Mouse (Mus musculus) forebrain, embryonic 11.5 days (tissue): ENCODE measurements at regions not wholly inside any gene's neighbourhood (a gene's known extent, or its start where the extent isn't known, plus 50 kb on each side); places are given as distances from the start of the nearest gene placed in this dataset.
"Not testable (repeated sequence)": the region's sequence is repeated elsewhere in the genome, so short reads cannot be mapped to it uniquely, and the experiment has no call there.

Source experiments
- ATAC-seq: fragments of 200-750 bp; cut with Nextera tagmentation; replicated peaks from 2 replicates; pipeline ENCODE4 v1.8.0; 2017; ENCODE audit warnings: moderate TSS enrichment; ENCODE audit not compliant: low FRiP score
- DNase-seq: peaks from one replicate; pipeline ENCODE4 v3.0.0-alpha.2; 2017; ENCODE audit warnings: low spot score
- H3K27ac ChIP-seq: fragments of 300-500 bp; sonication (generic); 2 replicates; pipeline ENCODE4 v1.5.1; 2014; ENCODE audit warnings: low read depth, low read length
- H3K27me3 ChIP-seq: fragments of 300-500 bp; sonication (generic); 2 replicates; pipeline ENCODE4 v1.6.1; 2014; ENCODE audit warnings: mild to moderate bottlenecking, low read length, mixed read lengths; ENCODE audit not compliant: control insufficient read depth, insufficient read depth
- H3K36me3 ChIP-seq: fragments of 300-500 bp; sonication (generic); 2 replicates; pipeline ENCODE4 v1.6.1; 2014; ENCODE audit warnings: mild to moderate bottlenecking, low read length, moderate library complexity, mixed read lengths; ENCODE audit not compliant: control insufficient read depth, insufficient read depth
- H3K4me1 ChIP-seq: fragments of 300-500 bp; sonication (generic); replicated peaks from 2 replicates; pipeline ENCODE4 v1.6.1; 2014; ENCODE audit warnings: low read length, mixed read lengths; ENCODE audit not compliant: control insufficient read depth, insufficient read depth
- H3K4me2 ChIP-seq: fragments of 300-500 bp; sonication (generic); 2 replicates; pipeline ENCODE4 v1.6.1; 2014; ENCODE audit warnings: low read depth, mild to moderate bottlenecking, low read length, moderate library complexity, mixed read lengths; ENCODE audit not compliant: severe bottlenecking
- H3K4me3 ChIP-seq: fragments of 300-500 bp; sonication (generic); 2 replicates; pipeline ENCODE4 v1.5.1; 2014; ENCODE audit warnings: low read depth, low read length
- H3K9ac ChIP-seq: fragments of 300-500 bp; sonication (generic); 2 replicates; pipeline ENCODE4 v1.6.1; 2014; ENCODE audit warnings: low read length
- H3K9me3 ChIP-seq: fragments of 300-500 bp; sonication (generic); 2 replicates; pipeline ENCODE4 v1.6.1; 2016; ENCODE audit warnings: low read length, mixed read lengths; ENCODE audit not compliant: control insufficient read depth
- WGBS: fragments of 180-500 bp; shearing (Covaris S2); extraction: QIAGEN DNeasy Blood & Tissue Kit; methylation state at CpG from one replicate; pipeline ENCODE4 v1.1.7; 2014; 5-methylcytosine and 5-hydroxymethylcytosine counted together

- Histone ChIP-seq H3K36me3 (no peaks in the 10 kb centered on the region), H3K27me3 (no peaks in the 10 kb centered on the region), H3K4me1 (no peaks in the 10 kb centered on the region), H3K9me3 (no peaks in the 10 kb centered on the region), H3K4me2 (no peak overlapping the region), H3K4me3 (no peak overlapping the region), H3K9ac (no peak overlapping the region), H3K27ac (no peak overlapping the region)
- DNase-seq = no peak
- no peak for ATAC-seq
- WGBS = 83% methylated on average over 3 of the region's 3 CpGs
Observed at GRCm38 (mm10) chr7:64016874-64017273, 78.2 kb upstream of the Klf13 start.

GRCm38 (mm10) chr7:64015136-64015535, 76.4 kb upstream of the Klf13 start:
- not testable (repeated sequence) for H3K36me3 ChIP-seq, H3K9me3 ChIP-seq, H3K4me1 ChIP-seq, H3K4me3 ChIP-seq, H3K27ac ChIP-seq, H3K4me2 ChIP-seq, ATAC-seq, H3K9ac ChIP-seq, H3K27me3 ChIP-seq, DNase-seq
- WGBS = 89% methylated on average over 2 of the region's 2 CpGs

GRCm38 (mm10) chr7:64014227-64014626, 75.5 kb upstream of the Klf13 start:
- Histone ChIP-seq H3K4me3 (no peak overlapping the region), H3K36me3 (no peaks in the 10 kb centered on the region), H3K9ac (no peak overlapping the region), H3K4me1 (no peaks in the 10 kb centered on the region), H3K27ac (no peak overlapping the region), H3K27me3 (no peaks in the 10 kb centered on the region), H3K4me2 (no peak overlapping the region), H3K9me3 (no peaks in the 10 kb centered on the region)
- DNase-seq (no peak), ATAC-seq (no peak)
- 92% methylated on average over 7 of the region's 7 CpGs for WGBS

GRCm38 (mm10) chr7:64013023-64013547, 74.4 kb upstream of the Klf13 start:
- Histone ChIP-seq H3K9me3 (no peaks in the 10 kb centered on the region), H3K36me3 (no peaks in the 10 kb centered on the region), H3K27me3 (no peaks in the 10 kb centered on the region), H3K27ac (no peak overlapping the region), H3K4me1 (no peaks in the 10 kb centered on the region), H3K9ac (no peak overlapping the region), H3K4me3 (no peak overlapping the region), H3K4me2 (no peak overlapping the region)
- WGBS = 82% methylated on average over 5 of the region's 5 CpGs
- no peak for DNase-seq
- ATAC-seq = no peak

- Histone ChIP-seq H3K27ac (no peak overlapping the region), H3K9ac (no peak overlapping the region), H3K36me3 (no peaks in the 10 kb centered on the region), H3K4me1 (no peaks in the 10 kb centered on the region), H3K4me2 (no peak overlapping the region), H3K4me3 (no peak overlapping the region), H3K9me3 (no peaks in the 10 kb centered on the region), H3K27me3 (no peaks in the 10 kb centered on the region)
- 89% methylated on average over 8 of the region's 8 CpGs for WGBS
- DNase-seq (no peak), ATAC-seq (no peak)
Observed at GRCm38 (mm10) chr7:64012268-64012601, 73.5 kb upstream of the Klf13 start.

- no peaks in the 10 kb centered on the region for H3K27me3 ChIP-seq
- ATAC-seq = no peak
- DNase-seq = no peak
- H3K27ac ChIP-seq = no peak overlapping the region
- WGBS = 79% methylated on average over 13 of the region's 13 CpGs
- H3K4me2 ChIP-seq = no peak overlapping the region
- no peak overlapping the region for H3K9ac ChIP-seq
- no peaks in the 10 kb centered on the region for H3K4me1 ChIP-seq
- H3K36me3 ChIP-seq = no peaks in the 10 kb centered on the region
- no peak overlapping the region for H3K4me3 ChIP-seq
- no peaks in the 10 kb centered on the region for H3K9me3 ChIP-seq
Observed at GRCm38 (mm10) chr7:64011563-64012267, 73.0 kb upstream of the Klf13 start.

- no peak overlapping the region for H3K4me2 ChIP-seq
- no peaks in the 10 kb centered on the region for H3K36me3 ChIP-seq
- WGBS = 88% methylated on average over 3 of the region's 3 CpGs
- no peak overlapping the region for H3K4me3 ChIP-seq
- no peak overlapping the region for H3K9ac ChIP-seq
- DNase-seq = no peak
- H3K9me3 ChIP-seq = no peaks in the 10 kb centered on the region
- ATAC-seq = no peak
- no peak overlapping the region for H3K27ac ChIP-seq
- H3K27me3 ChIP-seq = no peaks in the 10 kb centered on the region
- no peaks in the 10 kb centered on the region for H3K4me1 ChIP-seq
Observed at GRCm38 (mm10) chr7:64010640-64011039, 71.9 kb upstream of the Klf13 start.

GRCm38 (mm10) chr7:64007766-64008165, 69.1 kb upstream of the Klf13 start:
- no peaks in the 10 kb centered on the region for H3K9me3 ChIP-seq
- H3K4me1 ChIP-seq = no peaks in the 10 kb centered on the region

GRCm38 (mm10) chr7:64006935-64007334, 68.2 kb upstream of the Klf13 start:
- 88% methylated on average over 4 of the region's 4 CpGs for WGBS
- H3K4me2 ChIP-seq = no peak overlapping the region
- DNase-seq (no peak), ATAC-seq (no peak)
- H3K4me1 ChIP-seq = no peaks in the 10 kb centered on the region
- H3K4me3 ChIP-seq = no peak overlapping the region
- no peaks in the 10 kb centered on the region for H3K36me3 ChIP-seq
- no peaks in the 10 kb centered on the region for H3K9me3 ChIP-seq
- no peaks in the 10 kb centered on the region for H3K27me3 ChIP-seq
- no peak overlapping the region for H3K27ac ChIP-seq
- no peak overlapping the region for H3K9ac ChIP-seq

More at GRCm38 (mm10) chr7:64007766-64008165, 69.1 kb upstream of the Klf13 start:
- DNase-seq (no peak), ATAC-seq (no peak)
- Histone ChIP-seq H3K27ac (no peak overlapping the region), H3K9ac (no peak overlapping the region), H3K36me3 (no peaks in the 10 kb centered on the region), H3K4me3 (no peak overlapping the region), H3K4me2 (no peak overlapping the region), H3K27me3 (no peaks in the 10 kb centered on the region)
- 87% methylated on average over 3 of the region's 3 CpGs for WGBS
